Mouse (Mus musculus): ENCODE results near the gene Zfp654. TPM values are rescaled to one million over a fixed set of nuclear protein-coding genes. Genes with fewer than 3 reads are reported as not detected.

Zfp654 gene
- polyA plus RNA-seq (2014; fragmentation: Illumina TruSeq; extraction: RNeasy Lipid Tissue Mini Kit (QIAGEN cat#74804); ENCODE audit: low read depth, low replicate concordance) = 8.8 TPM

GRCm38 (mm10) chr16:64851563-64852362 is at the start of gene Zfp654, which contains the start of gene Cggbp1:
Zfp654 (minus strand) TSS chr16:64851652.
Cggbp1 (plus strand) TSS chr16:64851996.

GRCm38 (mm10) chr16:64770521-64771430 is 80.7 kb downstream of the Zfp654 start, which contains the start of gene 4930453N24Rik:
4930453N24Rik (minus strand) TSS chr16:64771161.

Other genes starting within 250 kb of the Zfp654 start
- not detected for gene Csnka2ip, start 249.2 kb downstream of the Zfp654 start, polyA plus RNA-seq (2014; fragmentation: Illumina TruSeq; extraction: RNeasy Lipid Tissue Mini Kit (QIAGEN cat#74804); ENCODE audit: low read depth, low replicate concordance)
- gene 4930453N24Rik, start 80.5 kb downstream of the Zfp654 start, polyA plus RNA-seq (2014; fragmentation: Illumina TruSeq; extraction: RNeasy Lipid Tissue Mini Kit (QIAGEN cat#74804); ENCODE audit: low read depth, low replicate concordance) = 24.4 TPM
- 22.3 TPM for gene Cggbp1, start 344 bp upstream of the Zfp654 start, polyA plus RNA-seq (2014; fragmentation: Illumina TruSeq; extraction: RNeasy Lipid Tissue Mini Kit (QIAGEN cat#74804); ENCODE audit: low read depth, low replicate concordance)

Measured in heart, adult 10 weeks (tissue).